Mouse (Mus musculus) lung, postnatal 4 days (tissue): Measurements from ENCODE around the gene Tmem185b.
A peak's percentile ranks its signal among the peaks of the same experiment; 100 is the strongest.

Source experiments
- DNase-seq, 2 experiments: peaks; one replicate each; pipeline ENCODE4 v3.0.0; 2021

The Tmem185b gene

DNA sequence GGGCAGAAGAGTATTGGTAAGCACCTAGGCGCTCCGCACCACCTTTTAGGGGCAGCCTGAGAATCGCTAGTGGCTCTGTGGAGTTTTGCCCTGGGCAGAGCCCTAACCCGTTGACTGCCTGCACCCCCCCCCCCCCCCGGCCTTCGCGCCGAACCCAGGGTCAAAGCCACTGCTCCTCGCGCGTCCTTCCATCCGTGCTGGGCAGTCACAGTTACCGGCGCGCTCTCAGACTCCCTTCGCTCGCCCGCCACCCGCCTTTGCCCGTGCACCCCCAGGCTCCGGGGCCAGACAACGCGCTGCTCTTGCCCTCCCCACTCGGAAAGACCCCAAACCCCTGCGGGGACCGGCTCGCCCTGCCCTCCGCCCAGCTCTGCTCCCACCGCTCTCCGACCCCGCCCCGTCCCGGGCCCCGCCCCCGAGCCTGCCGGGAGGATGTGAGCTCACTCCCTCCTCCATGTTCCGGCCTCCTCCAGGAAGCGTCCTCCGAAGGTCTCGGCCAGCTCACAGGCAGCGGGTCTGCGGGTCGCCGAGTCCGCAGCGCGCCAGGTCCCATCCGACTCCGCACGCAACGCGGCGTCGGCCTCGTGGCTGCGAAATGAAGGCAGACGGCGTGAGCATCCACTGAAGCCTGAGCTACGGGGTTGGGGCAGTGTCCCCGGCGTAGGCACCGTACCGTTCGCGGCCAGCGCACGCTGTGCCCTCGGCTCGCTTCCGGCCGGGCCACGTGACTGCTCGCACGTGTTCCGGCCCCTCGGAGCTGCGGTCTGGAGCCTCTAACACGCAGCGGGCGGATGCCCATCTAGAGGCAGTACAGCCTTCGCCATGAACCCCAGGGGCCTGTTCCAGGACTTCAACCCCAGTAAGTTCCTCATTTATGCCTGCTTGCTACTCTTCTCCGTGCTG, at the start of gene Tmem185b:
Gene Tmem185b (plus strand): TSS at position 472 of the 903 bp plus-strand sequence.
- peak; percentile 95 to 96 for DNase-seq

DNA sequence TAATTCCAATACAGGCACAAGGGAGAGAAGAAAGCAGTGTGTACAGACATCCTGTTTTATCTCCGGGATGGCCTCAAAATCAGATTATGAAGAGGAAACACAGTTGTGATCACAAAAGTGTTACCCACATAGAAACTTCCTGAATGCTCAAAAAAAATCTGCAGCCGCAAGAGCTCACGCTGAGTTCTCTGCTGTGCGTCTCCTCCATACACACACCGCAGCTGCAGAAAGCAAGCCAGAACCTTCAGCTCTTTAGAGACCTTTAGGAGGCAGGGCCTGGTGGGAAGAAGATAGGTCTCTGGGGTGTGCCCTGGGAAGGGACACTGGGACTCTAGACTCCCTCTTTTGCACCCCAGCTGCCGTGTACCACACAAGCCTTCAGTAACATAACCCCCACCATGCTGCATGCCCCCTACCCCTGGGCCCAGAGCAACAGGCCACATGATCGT, 49.0 kb upstream of the Tmem185b start:
- DNase-seq: no peak

DNA sequence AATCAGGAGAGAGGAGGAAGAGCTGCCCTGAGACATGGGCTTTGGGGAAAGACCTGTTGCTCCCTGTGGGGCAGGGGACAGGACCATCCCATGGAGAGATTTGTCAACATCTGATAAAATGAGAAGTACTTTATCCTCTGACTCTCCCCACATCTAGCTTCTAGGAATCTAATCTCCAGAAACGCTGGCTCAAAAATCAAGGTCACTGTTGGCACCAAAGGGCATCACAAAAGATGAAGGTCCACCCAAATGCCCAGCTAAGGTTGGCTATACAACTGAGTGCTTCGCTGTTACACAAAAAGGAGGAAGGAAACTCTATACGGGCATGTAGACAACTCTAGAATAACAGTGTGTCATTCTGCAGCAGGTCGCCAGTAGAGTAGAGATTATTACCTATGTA, 46.3 kb upstream of the Tmem185b start:
- no peak for DNase-seq

DNA sequence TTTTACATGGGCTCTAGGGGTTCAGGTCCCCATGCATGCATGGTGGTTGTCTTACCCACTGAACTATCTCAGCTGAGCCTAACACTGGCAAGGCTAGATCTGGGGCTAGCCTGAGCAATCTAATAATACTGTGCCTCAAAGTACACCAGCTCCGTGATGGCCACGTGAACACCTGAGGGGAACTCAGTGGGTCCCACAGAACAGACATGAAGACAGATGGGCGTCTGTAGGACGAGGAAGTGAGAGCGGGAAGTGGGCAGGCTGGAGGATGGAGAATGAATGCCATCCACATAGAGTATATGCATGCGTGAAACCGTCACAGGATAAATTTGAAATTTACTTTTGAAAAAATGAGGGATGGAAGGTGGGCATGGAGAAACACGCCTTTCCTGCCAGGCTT, 45.3 kb upstream of the Tmem185b start:
- no peak for DNase-seq

DNA sequence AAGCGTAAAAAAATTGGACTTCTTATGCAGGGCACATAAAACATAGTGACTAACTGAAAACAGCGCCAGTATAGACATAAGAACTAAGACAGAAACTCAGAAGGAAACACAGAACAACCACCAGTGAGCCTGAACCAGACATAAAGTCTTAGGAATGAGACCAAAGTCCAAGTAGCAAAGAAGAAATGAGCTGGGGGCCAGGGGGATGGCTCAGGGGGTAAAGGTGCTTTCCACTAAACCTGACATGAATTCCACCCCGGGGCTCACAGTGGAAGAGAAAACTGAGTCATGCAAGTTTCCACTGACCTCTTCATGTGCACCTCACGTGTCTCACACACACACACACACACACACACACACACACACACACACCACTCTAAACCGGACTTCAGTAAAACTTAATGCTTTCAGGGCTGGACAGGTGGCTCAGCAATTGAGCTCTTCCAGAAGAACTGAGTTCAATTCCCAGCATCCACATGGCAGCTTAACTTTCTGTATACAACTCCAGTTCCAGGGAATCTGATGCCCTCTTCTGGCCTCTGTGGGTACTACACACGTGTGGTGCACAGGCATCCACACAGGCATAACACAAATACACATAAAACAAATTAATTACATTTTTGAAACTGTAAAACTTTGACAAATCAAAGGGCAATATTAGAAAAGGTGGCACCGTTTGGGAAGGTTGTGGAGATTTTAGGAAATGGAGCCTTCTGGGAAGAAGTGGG, 44.6 kb upstream of the Tmem185b start:
- no peak for DNase-seq

DNA sequence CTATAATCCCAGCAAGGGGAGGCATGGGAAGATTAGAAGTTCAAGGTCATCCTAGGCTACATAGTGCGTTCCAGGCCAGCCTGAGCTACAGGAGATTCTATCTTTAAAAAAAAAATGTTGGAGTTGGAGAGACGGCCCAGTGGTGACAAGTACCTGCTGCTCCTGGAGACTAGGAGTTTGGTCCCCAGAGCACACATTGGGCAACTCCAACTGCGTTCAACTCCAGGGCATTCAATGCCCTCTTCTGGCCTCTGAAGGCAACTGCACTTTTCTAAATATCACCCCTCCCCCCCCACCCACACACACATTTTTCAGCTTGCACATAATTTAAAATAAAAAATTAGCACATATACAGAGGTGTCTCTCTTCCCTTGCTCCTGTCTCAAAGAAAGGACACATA, 43.1 kb upstream of the Tmem185b start:
- DNase-seq: no peak

DNA sequence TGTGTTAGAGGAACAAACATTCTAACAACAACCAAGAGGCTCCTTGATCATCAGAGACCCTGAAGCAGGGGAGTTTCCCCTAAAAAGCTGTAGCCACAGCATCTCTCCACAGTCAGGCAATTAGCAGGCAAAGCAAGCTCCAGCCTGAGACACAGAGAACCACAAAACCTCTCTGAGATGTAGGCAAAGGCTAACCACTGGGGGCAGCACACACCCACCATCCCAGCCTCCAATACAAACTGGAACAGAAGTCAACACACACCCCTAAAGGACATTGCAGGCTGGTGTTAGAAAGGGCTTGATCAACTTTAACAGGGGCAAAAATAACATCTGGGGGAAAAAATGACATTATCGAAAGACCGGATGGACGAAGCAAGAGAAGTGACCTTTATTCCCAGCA, 41.5 kb upstream of the Tmem185b start:
- peak; percentile 52 to 60 for DNase-seq

DNA sequence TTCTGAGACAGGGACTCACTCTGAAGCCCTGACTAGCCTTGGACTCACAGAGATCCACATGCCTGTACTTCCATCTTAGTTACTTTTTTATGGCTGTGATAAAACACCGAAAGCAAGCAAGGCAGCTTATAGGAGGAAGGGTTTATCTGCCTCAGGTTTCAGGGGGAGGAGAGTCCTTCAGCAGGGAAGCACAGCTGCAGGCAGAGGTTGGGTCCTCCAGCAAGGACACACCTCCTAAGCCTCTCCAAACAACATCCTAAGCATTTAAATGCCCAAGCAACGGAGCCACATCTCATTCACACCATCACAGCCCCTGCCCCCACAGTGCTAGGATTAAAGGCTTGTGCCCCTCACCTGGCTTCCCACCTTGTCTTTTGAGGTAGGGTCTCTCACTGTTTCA, 40.1 kb upstream of the Tmem185b start:
- no peak for DNase-seq

DNA sequence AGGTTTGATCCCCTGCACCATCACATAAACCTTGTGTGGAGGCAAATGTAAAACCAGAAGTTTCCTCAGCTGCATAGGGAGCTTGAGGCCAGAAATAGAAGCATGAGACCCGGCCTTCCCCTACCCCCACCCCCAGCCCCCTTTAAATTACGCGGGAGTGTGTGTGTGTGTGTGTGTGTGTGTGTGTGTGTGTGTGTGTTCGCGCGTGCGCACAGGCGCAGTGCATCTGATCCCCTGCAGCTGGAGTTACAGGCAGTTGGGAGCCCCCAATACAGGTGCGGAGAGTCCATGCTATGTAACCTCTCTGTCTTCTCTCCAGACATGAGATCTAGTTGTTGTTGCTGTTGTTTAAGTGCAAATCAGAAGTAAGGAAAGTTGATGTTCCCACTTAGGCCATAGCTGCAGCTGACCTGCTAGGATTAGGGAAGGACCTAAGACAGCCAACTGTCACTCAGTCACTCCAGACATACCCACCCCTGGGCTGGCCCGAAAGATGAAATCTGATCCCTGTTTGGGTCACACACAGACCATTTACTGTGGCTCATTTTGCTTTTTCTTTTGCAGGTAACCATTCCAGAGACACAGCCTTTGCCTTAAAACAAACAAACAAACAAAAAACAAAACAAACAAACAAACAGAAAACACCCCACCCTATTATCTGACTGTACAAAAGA, 37.9 kb upstream of the Tmem185b start:
- DNase-seq: no peak

DNA sequence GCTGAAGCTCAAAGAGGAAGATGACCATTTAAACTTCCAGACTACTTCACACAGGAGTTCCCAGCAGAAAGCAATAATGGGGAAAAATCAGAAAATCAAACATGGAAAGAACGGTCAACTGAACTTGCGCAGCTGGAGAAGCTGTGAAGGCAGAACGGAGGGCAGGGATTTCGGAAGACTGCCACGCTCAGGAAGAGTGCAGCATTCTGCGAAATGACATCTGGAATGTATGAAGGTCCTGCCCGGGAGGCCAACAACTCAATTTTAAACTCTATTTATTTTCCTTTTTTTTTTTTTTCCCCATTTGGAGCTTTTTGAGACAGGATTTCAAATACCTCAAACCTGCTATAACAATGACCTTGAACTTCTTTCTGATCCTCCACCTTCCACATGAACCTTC, 35.2 kb upstream of the Tmem185b start:
- no peak for DNase-seq

DNA sequence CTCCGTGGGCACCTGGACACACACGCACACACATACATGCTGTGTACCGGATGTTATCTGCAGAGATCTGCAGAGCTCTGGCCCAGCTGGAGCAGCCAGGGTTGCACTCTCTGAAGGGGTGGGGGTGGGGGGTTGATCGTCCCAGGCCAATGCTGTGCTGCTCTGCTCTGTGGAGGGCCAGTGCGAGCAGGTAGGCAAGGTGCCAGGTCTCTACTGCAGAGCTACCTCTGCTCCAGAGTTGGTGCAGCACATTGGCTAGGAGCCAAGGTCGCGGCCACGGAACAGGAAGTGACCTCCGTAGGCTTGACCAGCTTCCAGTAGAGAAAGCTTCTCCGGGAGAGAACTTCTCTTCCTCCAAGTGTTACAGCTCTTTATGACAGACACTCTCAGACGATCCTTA, 33.9 kb upstream of the Tmem185b start:
- peak; percentile 85 to 89 for DNase-seq

DNA sequence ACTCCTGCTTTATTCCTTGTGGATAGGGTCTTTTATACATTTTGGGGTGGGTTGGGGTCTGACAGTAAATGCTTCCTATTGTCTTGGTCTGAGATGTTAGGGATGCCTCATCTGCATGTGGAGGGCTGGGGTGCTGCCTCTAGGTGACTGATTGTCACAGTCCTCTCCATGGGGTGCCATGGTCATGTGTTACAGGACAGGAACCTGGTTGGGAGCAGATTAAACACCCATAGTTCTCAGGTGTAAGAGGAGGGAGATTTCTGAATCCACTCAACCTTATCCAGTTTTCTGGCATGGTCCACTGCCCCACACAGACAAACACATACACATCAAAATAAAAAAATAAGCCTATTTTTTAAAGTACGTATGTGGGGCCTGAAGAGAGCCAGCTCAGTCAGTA, 33.5 kb upstream of the Tmem185b start:
- no peak for DNase-seq

DNA sequence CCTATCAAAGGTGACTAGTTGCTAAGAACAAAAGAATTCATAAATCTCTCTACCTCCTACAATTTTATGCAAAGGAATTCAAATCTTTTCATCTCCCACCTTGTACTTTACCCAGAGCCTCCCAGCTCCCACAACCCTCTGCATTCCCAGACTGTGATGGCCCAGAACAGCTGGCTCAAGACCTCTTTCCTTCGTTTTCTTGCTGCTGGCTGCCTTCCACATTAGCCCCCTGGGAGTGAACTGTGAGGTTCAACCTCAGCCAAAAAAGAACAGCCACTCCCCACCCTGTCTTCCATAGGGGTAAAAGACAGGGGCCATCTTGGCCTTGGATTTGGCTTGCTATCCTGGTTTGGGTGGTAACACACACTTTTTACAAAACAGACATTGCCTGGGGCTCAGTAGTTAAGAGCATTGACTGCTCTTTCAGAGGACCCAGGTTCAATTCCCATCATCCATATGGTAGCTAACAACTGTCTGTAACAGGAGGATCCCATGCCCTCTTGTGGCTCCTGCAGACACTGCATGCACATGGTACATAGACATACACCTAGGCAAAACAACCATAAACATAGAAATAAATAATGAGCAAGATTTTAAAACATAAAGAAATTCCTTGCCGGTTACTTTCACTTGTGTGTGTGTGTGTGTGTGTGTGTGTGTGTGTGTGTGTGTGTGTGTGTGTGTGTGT, 31.8 kb upstream of the Tmem185b start:
- DNase-seq: no peak

DNA sequence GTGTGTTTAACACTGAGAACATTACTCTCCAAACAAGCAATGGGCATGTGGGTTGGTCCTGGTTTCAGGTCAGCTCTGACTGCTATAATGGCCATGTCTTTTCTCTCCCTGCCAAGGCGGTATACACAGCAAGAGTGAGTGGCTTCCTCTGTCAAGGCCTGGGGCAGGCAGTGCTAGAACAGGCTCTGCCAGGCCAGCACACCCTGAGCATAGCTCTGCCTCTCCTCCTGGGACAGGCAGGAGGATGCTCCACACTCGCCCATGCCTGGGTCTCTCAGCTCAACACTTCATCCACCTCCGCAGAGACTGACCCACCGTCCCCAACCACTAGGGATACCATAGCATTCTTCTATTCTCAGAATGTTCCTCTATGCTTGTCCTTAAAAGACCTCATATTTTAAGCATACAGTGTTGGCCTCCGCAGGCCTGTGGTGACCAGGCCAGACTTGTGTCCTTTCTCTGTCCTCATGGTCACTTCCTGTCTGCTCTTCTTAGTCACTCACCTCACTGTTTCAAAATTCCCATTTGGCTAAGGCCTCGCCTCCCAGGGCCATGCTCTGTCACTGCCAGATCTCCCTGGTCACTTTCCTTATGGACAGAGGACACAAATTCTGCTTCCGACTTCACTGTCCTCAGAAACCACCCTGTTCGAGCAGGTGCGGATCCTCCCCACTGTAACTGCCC, 31.1 kb upstream of the Tmem185b start:
- DNase-seq: no peak

DNA sequence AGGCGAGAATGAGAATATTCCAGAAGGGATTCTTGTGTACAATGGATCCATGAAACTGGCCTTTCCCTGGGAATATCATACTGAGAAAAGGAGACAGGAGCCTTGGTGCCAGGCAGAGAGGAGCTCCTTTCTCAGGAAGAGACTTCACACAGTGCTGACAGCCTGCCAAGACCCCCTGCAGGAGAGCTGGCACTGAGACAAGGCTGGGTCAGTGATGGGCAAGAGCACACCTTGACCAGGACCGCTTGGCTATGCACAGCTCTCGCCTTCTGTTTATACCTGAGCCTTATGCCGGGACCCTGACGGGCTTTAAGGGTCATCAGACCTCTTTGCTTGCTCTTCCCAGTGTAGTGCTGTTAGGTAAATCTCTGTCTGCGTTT, 30.6 kb upstream of the Tmem185b start:
- DNase-seq: no peak

DNA sequence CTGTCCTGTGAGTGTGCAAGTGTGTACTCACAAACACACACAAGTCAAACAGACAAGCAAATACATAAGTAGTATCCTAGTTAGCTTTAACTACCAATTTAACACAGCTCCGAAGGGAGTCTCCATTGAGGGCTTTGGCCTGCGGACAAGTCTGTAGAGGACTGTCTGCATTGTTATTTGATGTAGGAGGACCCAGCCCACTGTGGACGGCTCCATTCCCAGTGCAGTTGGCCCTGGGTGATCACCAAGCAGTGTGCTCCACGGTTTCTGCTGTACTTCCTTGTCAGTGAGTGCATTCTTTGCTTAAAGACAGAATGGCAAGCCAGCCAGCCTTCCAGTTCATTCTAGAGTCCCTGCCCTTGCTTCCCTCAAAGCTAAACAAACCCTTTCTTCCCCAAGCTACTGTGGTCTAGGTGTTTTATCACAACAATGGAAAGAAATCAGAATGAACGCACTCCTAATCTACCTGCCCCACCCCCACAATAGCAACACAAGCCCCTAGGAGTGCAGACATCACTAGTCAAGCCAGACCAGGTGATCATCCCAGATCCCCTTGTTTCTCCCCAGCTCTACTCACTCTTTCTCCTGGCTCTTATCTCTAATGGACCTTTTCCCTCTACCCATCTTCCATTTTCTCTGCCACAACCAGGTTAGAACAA, 28.5 kb upstream of the Tmem185b start:
- no peak for DNase-seq

DNA sequence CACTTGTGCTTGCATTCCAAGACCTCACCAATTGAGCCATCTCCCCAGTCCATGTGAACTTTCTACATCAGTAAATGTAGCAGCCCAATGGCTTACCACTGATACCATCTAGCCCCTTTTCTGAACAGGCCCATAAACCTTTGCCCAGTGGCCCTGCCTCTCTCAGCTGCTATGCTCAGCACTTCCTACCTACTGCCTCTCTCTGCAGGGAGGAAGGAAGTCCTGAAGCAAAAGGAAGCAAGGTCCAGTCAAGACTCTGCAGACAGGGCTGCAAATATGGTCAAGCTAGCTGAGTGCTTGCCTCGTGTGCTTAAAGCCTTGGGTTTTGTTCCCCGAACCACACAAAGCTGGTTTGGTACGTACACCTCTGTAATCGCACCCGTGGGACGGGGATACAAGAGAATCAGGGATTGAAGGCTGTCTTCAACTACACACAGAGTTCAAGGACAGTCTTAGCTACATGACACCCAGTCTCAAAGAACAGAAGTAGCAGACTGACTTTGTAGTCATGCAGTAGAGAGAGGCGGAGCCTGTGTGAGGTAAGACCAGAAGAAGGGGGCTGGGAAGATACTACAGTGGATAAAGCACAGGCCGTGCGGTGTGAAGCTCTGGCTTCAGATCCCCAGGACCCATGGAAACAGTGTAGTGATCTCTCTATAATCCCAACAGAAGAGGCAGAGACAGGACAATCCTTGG, 27.3 kb upstream of the Tmem185b start:
- no peak for DNase-seq

DNA sequence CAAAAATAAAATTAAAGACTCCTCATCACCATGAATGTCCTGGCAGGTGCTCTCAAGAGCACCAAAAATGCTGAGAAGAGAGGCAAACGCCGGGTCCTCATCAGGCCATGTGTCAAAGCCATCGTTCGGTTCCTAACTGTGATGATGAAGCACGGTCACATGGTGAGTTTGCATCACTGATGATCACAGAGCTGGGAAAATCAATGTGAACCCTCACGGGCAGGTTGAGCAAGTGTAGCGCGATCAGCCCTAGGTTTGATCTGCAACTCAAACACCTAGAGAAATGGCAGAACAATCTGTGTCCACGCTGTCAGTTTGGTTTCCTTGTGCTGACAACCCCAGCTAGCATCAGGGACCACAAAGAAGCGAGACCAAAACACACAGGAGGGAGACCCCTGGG, 26.5 kb upstream of the Tmem185b start:
- DNase-seq: no peak

DNA sequence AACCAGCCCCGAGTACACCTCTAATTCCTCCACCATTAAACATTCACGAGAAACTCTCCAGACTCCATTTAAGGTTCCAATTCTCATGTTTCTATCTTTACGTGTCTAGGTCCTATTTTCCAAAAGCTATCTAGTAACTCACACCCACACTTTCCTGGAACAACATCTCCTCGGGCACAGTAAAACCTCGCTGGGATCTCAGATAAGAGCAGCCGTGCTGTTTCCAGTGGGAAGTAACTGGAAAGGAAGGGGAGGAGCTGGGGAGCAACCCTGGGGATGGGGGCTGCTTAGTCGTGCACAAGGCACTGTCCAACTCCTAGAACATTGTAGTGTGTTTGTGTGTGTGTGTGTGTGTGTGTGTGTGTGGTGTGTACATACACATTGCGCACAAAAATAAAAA, 24.1 kb upstream of the Tmem185b start:
- DNase-seq: no peak

DNA sequence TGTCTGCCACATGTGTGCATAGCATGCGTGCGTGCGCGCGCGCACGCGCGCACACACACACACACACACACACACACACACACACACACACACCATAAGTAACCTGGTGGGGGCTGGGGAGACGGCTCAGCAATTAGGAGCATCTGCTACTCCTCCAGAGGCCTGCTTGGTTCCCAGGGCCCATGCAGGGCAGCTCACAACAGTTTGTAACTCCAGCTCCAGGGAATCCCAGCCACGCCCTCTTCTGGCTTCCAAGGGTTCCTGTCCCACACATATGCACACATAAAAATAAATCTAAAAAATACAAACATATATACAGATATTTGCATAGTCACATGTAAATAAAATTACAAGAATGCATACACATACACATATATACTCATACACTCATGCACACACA, 23.2 kb upstream of the Tmem185b start:
- DNase-seq: no peak

DNA sequence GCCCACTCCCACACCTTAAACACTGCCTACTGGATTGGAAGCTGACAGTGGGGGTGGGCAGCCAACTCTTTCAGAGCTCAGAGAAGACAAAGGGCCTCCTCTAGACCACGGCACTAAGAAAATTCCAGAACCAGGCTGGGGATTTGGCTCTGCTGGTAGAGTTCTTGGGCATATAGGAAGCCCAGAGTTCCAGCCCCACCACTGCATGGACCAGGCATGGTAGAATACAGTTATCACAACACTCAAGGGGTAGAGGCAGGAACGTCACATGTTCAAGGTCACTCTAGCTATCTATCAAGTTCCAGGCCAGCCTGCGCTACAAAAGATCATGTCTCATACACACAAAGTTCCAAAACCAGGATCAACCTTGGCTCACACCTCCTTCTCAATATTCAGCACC, 22.8 kb upstream of the Tmem185b start:
- DNase-seq: no peak
